Mouse (Mus musculus): ENCODE results near the gene Arhgef28. TPM values are rescaled to one million over a fixed set of nuclear protein-coding genes. Genes with fewer than 3 reads are reported as not detected.

The Arhgef28 gene
- polyA plus RNA-seq, 1 experiment from 2014 or later, result 0.85 TPM

DNA sequence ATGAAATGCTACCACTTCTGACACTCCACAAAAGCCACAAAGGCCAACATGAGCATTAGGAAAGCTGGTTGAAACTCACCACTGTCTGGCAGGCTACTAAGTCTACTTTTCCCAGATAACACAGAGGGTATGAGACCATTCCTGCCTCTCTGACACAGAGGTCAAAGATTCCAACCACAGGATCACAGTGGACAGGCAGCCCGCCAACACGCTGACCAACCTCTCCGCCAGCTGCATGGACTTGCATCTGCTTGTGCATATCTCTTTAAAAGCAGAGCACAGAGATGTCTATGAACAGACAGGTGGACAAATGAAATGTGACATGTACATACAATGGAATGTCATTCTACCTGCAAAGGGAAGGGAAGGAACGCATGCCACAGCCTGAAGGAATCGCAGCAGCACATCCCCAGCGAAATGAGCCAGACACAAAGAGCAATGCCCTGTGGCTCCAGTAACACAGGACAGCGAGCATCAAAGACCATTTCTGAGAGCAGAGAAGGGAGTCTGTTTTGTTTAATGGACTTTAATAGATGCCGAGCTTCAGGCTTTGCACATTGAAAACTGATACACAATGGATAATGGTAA is 59.6 kb downstream of the Arhgef28 start:
- H3K36me3 ChIP-seq, result no peaks in the 10 kb centered on the region
- no peaks in the 10 kb centered on the region for H3K9me3 ChIP-seq (replicated peaks)
- H3K4me2 ChIP-seq, result no peak overlapping the region
- 76% methylated on average over 8 of the region's 8 CpGs for WGBS (ENCODE audit: insufficient replicate concordance)
- no peaks in the 10 kb centered on the region for H3K4me1 ChIP-seq
- H3K9ac ChIP-seq, result no peak overlapping the region
- H3K4me3 ChIP-seq, result no peak overlapping the region
- no peak for ATAC-seq
- no peak overlapping the region for H3K27ac ChIP-seq
- no peaks in the 10 kb centered on the region for H3K27me3 ChIP-seq (replicated peaks)

DNA sequence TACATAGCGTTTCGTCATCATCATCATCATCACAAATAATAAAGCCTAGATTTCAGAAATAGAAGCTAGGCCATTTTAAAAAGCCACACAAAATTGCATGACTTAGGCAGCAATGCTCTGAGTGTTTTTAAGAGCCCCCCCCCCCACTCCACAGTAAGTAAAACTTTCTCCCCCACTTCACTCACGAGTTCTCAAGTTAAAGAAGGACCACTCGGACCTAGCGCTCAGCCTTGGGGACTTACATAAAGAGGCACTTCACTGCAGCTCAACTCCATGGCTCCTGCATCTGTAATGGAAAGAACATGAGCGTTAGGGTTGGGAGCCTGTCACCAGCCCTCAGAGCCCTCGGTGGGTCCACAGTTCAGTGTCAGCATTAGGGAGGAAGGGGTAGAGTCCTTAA is 60.9 kb downstream of the Arhgef28 start:
- Histone ChIP-seq H3K36me3 (no peaks in the 10 kb centered on the region), H3K4me2 (no peak overlapping the region), H3K4me1 (no peaks in the 10 kb centered on the region), H3K9ac (no peak overlapping the region), H3K27ac (no peak overlapping the region), H3K4me3 (no peak overlapping the region), H3K9me3 (replicated peaks) (no peaks in the 10 kb centered on the region), H3K27me3 (replicated peaks) (no peaks in the 10 kb centered on the region)
- WGBS (ENCODE audit: insufficient replicate concordance), result 73% methylated on average over 7 of the region's 7 CpGs
- ATAC-seq, result no peak

- 79% methylated on average over 10 of the region's 10 CpGs for WGBS (ENCODE audit: insufficient replicate concordance)
These were observed 63.2 kb downstream of the Arhgef28 start for GRCm38 (mm10) chr13:98143000-98143399.

DNA sequence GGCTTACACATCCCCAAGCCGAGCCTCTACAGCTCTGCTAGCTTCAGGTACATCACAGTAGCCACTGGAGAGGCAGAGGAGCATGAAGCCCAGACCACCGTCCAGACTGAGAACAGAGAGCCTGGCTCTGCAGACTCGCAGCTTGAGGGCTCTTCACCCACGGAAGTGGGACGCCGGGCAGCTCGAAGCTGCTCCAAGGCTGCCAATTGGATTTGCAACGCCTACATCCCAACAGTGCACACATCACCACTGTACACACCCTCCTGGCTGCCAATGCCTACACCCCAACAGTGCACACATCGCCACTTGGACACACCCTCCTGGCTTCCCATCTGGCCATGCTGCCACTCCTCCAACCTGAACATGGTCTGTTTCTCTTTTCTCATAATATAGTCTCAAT is 65.6 kb downstream of the Arhgef28 start:
- 77% methylated on average over 9 of the region's 9 CpGs for WGBS (ENCODE audit: insufficient replicate concordance)
- no peak overlapping the region for H3K9ac ChIP-seq
- H3K4me3 ChIP-seq, result no peak overlapping the region
- no peak overlapping the region for H3K4me2 ChIP-seq
- no peaks in the 10 kb centered on the region for H3K9me3 ChIP-seq (replicated peaks)
- no peak overlapping the region for H3K27ac ChIP-seq
- ATAC-seq, result no peak
- no peaks in the 10 kb centered on the region for H3K4me1 ChIP-seq
- no peaks in the 10 kb centered on the region for H3K36me3 ChIP-seq
- H3K27me3 ChIP-seq (replicated peaks), result 0 out of 2 replicates have a peak, but pooled peaks cover 7% of the 10 kb centered on the region

More at GRCm38 (mm10) chr13:98143000-98143399, 63.2 kb downstream of the Arhgef28 start:
- H3K4me1 ChIP-seq, result no peaks in the 10 kb centered on the region
- no peak overlapping the region for H3K27ac ChIP-seq
- H3K4me2 ChIP-seq, result no peak overlapping the region
- no peak for ATAC-seq
- H3K27me3 ChIP-seq (replicated peaks), result no peaks in the 10 kb centered on the region
- H3K9ac ChIP-seq, result no peak overlapping the region
- no peaks in the 10 kb centered on the region for H3K36me3 ChIP-seq
- H3K9me3 ChIP-seq (replicated peaks), result no peaks in the 10 kb centered on the region
- H3K4me3 ChIP-seq, result no peak overlapping the region

DNA sequence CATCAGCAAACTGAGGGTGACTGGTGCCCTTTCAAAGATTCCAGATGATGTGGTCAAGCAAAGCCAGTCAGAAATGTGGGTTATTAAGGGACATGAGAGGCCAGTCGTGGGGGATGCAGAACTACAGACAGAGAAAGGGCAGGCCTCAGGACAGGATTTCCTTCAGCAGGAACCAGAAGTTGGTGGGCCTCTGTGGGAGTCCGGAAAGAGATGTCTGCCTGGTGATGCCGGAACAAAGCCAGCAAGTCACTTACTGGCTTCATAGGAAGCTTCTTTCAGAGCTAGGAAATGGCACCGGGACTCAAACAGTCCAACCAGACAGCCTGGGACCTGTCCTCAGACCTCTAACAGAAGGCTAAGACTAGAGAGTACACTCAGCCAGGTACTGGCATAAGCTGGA is 67.5 kb downstream of the Arhgef28 start:
- Histone ChIP-seq H3K36me3 (no peaks in the 10 kb centered on the region), H3K9ac (no peak overlapping the region), H3K27ac (no peak overlapping the region), H3K9me3 (replicated peaks) (no peaks in the 10 kb centered on the region), H3K4me1 (no peaks in the 10 kb centered on the region), H3K27me3 (replicated peaks) (0 out of 2 replicates have a peak, but pooled peaks cover 7% of the 10 kb centered on the region), H3K4me2 (no peak overlapping the region), H3K4me3 (no peak overlapping the region)
- WGBS (ENCODE audit: insufficient replicate concordance), result 32% methylated on average over 4 of the region's 4 CpGs
- ATAC-seq, result no peak

GRCm38 (mm10) chr13:98135890-98136555 is 70.2 kb downstream of the Arhgef28 start:
- Histone ChIP-seq H3K4me2 (no peak overlapping the region), H3K4me1 (no peaks in the 10 kb centered on the region), H3K27ac (no peak overlapping the region), H3K4me3 (no peak overlapping the region), H3K9ac (no peak overlapping the region), H3K36me3 (no peaks in the 10 kb centered on the region), H3K9me3 (replicated peaks) (no peaks in the 10 kb centered on the region), H3K27me3 (replicated peaks) (0 out of 2 replicates have a peak, but pooled peaks cover 7% of the 10 kb centered on the region)
- 42% methylated on average over 12 of the region's 12 CpGs for WGBS (ENCODE audit: insufficient replicate concordance)
- no peak for ATAC-seq

- Histone ChIP-seq H3K27me3 (replicated peaks) (0 out of 2 replicates have a peak, but pooled peaks cover 7% of the 10 kb centered on the region), H3K27ac (no peak overlapping the region), H3K9me3 (replicated peaks) (no peaks in the 10 kb centered on the region), H3K9ac (no peak overlapping the region), H3K4me2 (no peak overlapping the region), H3K36me3 (no peaks in the 10 kb centered on the region), H3K4me3 (no peak overlapping the region), H3K4me1 (no peaks in the 10 kb centered on the region)
- 64% methylated on average over 5 of the region's 5 CpGs for WGBS (ENCODE audit: insufficient replicate concordance)
- no peak for ATAC-seq
These were observed 73.3 kb downstream of the Arhgef28 start for GRCm38 (mm10) chr13:98132951-98133350.

DNA sequence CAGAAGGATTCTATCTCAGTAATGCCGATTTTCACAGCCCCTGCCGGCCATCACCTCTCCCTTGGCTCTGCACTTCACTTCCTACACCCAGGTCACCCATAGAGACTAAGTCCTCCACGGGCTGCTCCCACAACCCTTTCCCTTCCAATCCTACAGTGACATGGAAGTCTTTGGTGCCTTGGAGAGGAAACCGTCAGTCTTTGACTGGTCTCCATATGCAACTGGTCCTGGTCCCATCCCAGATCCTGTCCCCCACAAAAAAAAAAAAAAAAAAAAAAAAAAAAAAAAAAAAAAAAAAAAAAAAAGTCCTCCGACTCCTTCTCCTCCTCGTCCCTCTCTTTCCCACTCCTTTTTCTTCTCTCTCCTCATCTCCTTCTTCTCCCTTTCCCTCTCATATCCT is 74.0 kb downstream of the Arhgef28 start:
- 61% methylated on average over 5 of the region's 6 CpGs for WGBS (ENCODE audit: insufficient replicate concordance)
- Histone ChIP-seq H3K36me3 (no peaks in the 10 kb centered on the region), H3K4me2 (no peak overlapping the region), H3K27ac (no peak overlapping the region), H3K27me3 (replicated peaks) (0 out of 2 replicates have a peak, but pooled peaks cover 7% of the 10 kb centered on the region), H3K9ac (no peak overlapping the region), H3K4me1 (no peaks in the 10 kb centered on the region), H3K4me3 (no peak overlapping the region), H3K9me3 (replicated peaks) (no peaks in the 10 kb centered on the region)
- ATAC-seq, result no peak

GRCm38 (mm10) chr13:98125666-98126065 is 80.6 kb downstream of the Arhgef28 start:
- H3K27ac ChIP-seq, result no peak overlapping the region
- WGBS (ENCODE audit: insufficient replicate concordance), result 55% methylated on average over 5 of the region's 5 CpGs
- peaks cover 14% of the 10 kb centered on the region for H3K4me1 ChIP-seq
- no peak for ATAC-seq
- H3K9ac ChIP-seq, result no peak overlapping the region
- no peaks in the 10 kb centered on the region for H3K9me3 ChIP-seq (replicated peaks)
- H3K27me3 ChIP-seq (replicated peaks), result peaks cover 14% of the 10 kb centered on the region; the same call in 1 of the 2 replicates
- no peaks in the 10 kb centered on the region for H3K36me3 ChIP-seq
- H3K4me2 ChIP-seq, result no peak overlapping the region
- no peak overlapping the region for H3K4me3 ChIP-seq

- 15% methylated on average over 14 of the region's 14 CpGs for WGBS (ENCODE audit: insufficient replicate concordance)
- ATAC-seq, result peak; percentile 54
- H3K9ac ChIP-seq, result no peak overlapping the region
- peak overlapping the region; percentile 41 for H3K4me2 ChIP-seq
- H3K4me1 ChIP-seq, result peaks cover 14% of the 10 kb centered on the region
- H3K9me3 ChIP-seq (replicated peaks), result no peaks in the 10 kb centered on the region
- peaks cover 14% of the 10 kb centered on the region; the same call in 1 of the 2 replicates for H3K27me3 ChIP-seq (replicated peaks)
- no peak overlapping the region for H3K4me3 ChIP-seq
- H3K36me3 ChIP-seq, result no peaks in the 10 kb centered on the region
- H3K27ac ChIP-seq, result no peak overlapping the region
These were observed 82.0 kb downstream of the Arhgef28 start for GRCm38 (mm10) chr13:98124113-98124745.

DNA sequence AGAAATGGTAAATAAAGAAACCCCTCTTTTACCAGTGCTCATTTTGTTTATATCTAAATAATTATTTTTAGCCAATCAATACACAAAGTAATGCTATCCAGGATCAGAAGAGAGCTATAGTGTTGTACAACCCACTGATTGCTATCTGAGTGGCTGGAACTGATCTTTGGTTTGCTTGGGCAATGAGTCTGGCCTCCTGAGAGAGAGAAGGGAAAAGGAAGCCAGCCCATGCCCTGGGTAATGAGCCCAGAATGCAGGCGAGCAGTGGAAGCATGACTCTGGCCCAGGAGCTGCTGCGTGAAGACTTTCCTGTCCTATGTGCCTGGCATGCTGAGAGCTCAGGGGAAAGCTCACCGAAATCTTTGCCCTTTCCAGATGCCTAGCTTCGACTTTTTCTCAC is 83.5 kb downstream of the Arhgef28 start:
- no peak overlapping the region for H3K27ac ChIP-seq
- H3K27me3 ChIP-seq (replicated peaks), result peaks cover 14% of the 10 kb centered on the region
- H3K9ac ChIP-seq, result no peak overlapping the region
- H3K4me3 ChIP-seq, result no peak overlapping the region
- H3K4me1 ChIP-seq, result peaks cover 14% of the 10 kb centered on the region
- no peaks in the 10 kb centered on the region for H3K36me3 ChIP-seq
- no peak for ATAC-seq
- 55% methylated on average over 4 of the region's 4 CpGs for WGBS (ENCODE audit: insufficient replicate concordance)
- no peaks in the 10 kb centered on the region for H3K9me3 ChIP-seq (replicated peaks)
- no peak overlapping the region for H3K4me2 ChIP-seq

DNA sequence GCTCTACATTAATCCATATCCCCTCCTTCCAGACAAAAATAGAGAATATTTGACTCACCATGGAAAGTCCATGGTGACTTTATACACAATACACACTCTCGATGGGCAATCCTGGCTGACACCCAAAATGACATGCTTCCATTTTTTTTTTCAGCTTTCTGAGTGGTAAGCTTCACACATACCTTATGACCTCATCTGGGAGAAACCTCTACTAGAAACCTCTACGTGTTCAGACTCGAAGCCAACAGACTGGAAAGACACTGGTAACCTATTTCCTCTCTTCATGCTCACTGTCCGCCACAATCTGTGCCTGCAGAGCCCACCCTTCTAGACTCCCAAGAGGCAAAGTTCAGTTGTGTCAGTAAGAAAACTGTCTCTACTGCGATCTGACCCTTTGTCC is 84.2 kb downstream of the Arhgef28 start:
- Histone ChIP-seq H3K27me3 (replicated peaks) (peaks cover 14% of the 10 kb centered on the region), H3K4me2 (no peak overlapping the region), H3K9me3 (replicated peaks) (no peaks in the 10 kb centered on the region), H3K9ac (no peak overlapping the region), H3K4me1 (peaks cover 14% of the 10 kb centered on the region), H3K36me3 (no peaks in the 10 kb centered on the region), H3K4me3 (no peak overlapping the region), H3K27ac (no peak overlapping the region)
- ATAC-seq, result no peak
- 52% methylated on average over 5 of the region's 5 CpGs for WGBS (ENCODE audit: insufficient replicate concordance)

All from liver, embryonic 12.5 days (tissue).